Mouse (Mus musculus): ENCODE data around the gene Mdm4.

GRCm38 (mm10) chr1:133068669-133069274, 38.4 kb upstream of the Mdm4 start:
- TF ChIP-seq CTCF (IDR thresholded peaks at IDR 0.05; ENCODE audit: control insufficient read depth, insufficient read depth, low read length): no peak
- TF ChIP-seq POLR2A (IDR thresholded peaks at IDR 0.05; ENCODE audit: borderline replicate concordance, control insufficient read depth, low read depth, low read length): no peak
